ENCODE assay signal across 21 mouse cellular contexts in the genomic region with DNA sequence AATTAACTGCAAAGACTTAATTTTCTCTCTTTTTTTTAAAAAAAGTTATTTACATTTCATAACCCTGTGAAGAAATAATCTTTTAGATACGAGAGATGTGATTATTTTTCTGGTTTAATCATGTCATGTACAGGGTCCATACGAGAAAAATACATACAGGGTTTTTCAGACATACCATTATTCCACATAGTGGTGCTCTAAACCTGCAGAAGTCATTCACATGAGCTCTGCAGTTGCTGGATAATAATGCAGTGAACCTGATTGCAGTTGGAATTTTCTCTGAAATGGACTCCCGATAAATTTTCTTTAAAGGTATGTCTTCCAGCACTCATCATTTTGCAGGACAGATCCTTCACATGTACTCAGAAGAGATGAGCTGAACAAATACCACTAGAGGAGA.
DNase-seq lines count a peak whose midpoint lies in the region; ATAC-seq and TF ChIP-seq lines count a peak whose summit lies in the region.
"Had no signal": no experiment of that assay in that cellular context is flagged by ENCODE, and none has a peak within 500 bp of the region (broad histone marks: within the 10 kb centered on the region; RNA-seq: fewer than 3 reads in every experiment).

No protein-coding gene starts in this region.

- no peak overlapping the region for H3K4me2 ChIP-seq in hindbrain, embryonic 15.5 days
- no peak overlapping the region for H3K4me2 ChIP-seq in hindbrain, embryonic 11.5 days (replicated peaks; ENCODE audit: low read depth, low read length)
- H3K4me2 ChIP-seq: embryonic facial prominence, embryonic 12.5 days; forebrain, embryonic 12.5 days had no signal

- TF ChIP-seq RAD21 in MEL (IDR thresholded peaks at IDR 0.05; ENCODE audit: low read depth, low read length), result peak; percentile 1; the same call in 1 of the 2 replicates

- no peaks in the 10 kb centered on the region for H3K79me2 ChIP-seq in MEL (ENCODE audit: control insufficient read depth, insufficient read depth, low read length, poor library complexity)

- no peak for TF ChIP-seq POLR2A in MEL (IDR thresholded peaks at IDR 0.05; ENCODE audit: control insufficient read depth in 1 of 2, insufficient read depth in 1 of 2, low read depth in 1 of 2, low read length in 2 of 2, poor library complexity in 1 of 2)
- no peak for TF ChIP-seq POLR2A in brain, embryonic 14.5 days (IDR thresholded peaks at IDR 0.05; ENCODE audit: borderline replicate concordance, extremely low read depth, insufficient read depth, insufficient read length, poor library complexity, severe bottlenecking)

- 47% methylated on average over 3 of the region's 3 CpGs for WGBS in hindbrain, embryonic 15.5 days
- 79% methylated on average over 3 of the region's 3 CpGs for WGBS in hindbrain, embryonic 11.5 days

- no peaks in the 10 kb centered on the region for H3K4me1 ChIP-seq in hindbrain, embryonic 15.5 days (replicated peaks)
- H3K4me1 ChIP-seq in hindbrain, embryonic 11.5 days (replicated peaks; ENCODE audit: control insufficient read depth, insufficient read depth, low read length), result no peaks in the 10 kb centered on the region
- H3K4me1 ChIP-seq in MEL (ENCODE audit: control insufficient read depth in 1 of 2, insufficient read depth in 2 of 2, low read length in 2 of 2), result no peaks in the 10 kb centered on the region
- H3K4me1 ChIP-seq: embryonic facial prominence, embryonic 12.5 days; forebrain, embryonic 12.5 days; heart, embryonic 10.5 days had no signal

- no peaks in the 10 kb centered on the region for H3K36me3 ChIP-seq in hindbrain, embryonic 15.5 days
- no peaks in the 10 kb centered on the region for H3K36me3 ChIP-seq in hindbrain, embryonic 11.5 days (ENCODE audit: control insufficient read depth, insufficient read depth, low read length)
- no peaks in the 10 kb centered on the region for H3K36me3 ChIP-seq in MEL (ENCODE audit: control insufficient read depth in 1 of 2, insufficient read depth in 2 of 2, low read length in 2 of 2)
- H3K36me3 ChIP-seq: embryonic facial prominence, embryonic 12.5 days; forebrain, embryonic 12.5 days; heart, embryonic 10.5 days had no signal

- no peak for TF ChIP-seq EP300 in MEL (IDR thresholded peaks at IDR 0.05; ENCODE audit: low read depth in 1 of 2, low read length in 2 of 2)

- peak; percentile 56; the same call in 1 of the 2 replicates for ATAC-seq in hindbrain, embryonic 15.5 days (ENCODE audit: low FRiP score, low read depth)
- ATAC-seq in hindbrain, embryonic 11.5 days (ENCODE audit: low FRiP score), result no peak
- ATAC-seq: inflammation-experienced regulatory T-cells, adult 6 months; intestine, postnatal 0 days had no signal

- H3K9ac ChIP-seq in hindbrain, embryonic 15.5 days, result no peak overlapping the region
- no peak overlapping the region for H3K9ac ChIP-seq in hindbrain, embryonic 11.5 days (ENCODE audit: low read depth, low read length)
- no peak overlapping the region for H3K9ac ChIP-seq in MEL (ENCODE audit: control insufficient read depth, low read depth, low read length, poor library complexity, severe bottlenecking)
- H3K9ac ChIP-seq: embryonic facial prominence, embryonic 12.5 days; forebrain, embryonic 12.5 days had no signal

- no peak overlapping the region for H3K4me3 ChIP-seq in hindbrain, embryonic 15.5 days
- H3K4me3 ChIP-seq in hindbrain, embryonic 11.5 days (ENCODE audit: low read depth, low read length), result no peak overlapping the region
- H3K4me3 ChIP-seq in layer of hippocampus, adult 2 months, result no peak overlapping the region
- no peak overlapping the region for H3K4me3 ChIP-seq in MEL (ENCODE audit: control insufficient read depth in 1 of 2, insufficient read depth in 1 of 2, low read depth in 2 of 2, low read length in 2 of 2)
- H3K4me3 ChIP-seq: embryonic facial prominence, embryonic 12.5 days; forebrain, embryonic 12.5 days; heart, embryonic 10.5 days had no signal

- H3K27me3 ChIP-seq in hindbrain, embryonic 15.5 days, result no peaks in the 10 kb centered on the region
- H3K27me3 ChIP-seq in hindbrain, embryonic 11.5 days (ENCODE audit: control insufficient read depth, insufficient read depth, low read length), result no peaks in the 10 kb centered on the region
- no peaks in the 10 kb centered on the region for H3K27me3 ChIP-seq in MEL (ENCODE audit: control insufficient read depth in 1 of 2, insufficient read depth in 2 of 2, low read length in 2 of 2)
- H3K27me3 ChIP-seq: embryonic facial prominence, embryonic 12.5 days; forebrain, embryonic 12.5 days had no signal

- no peak for DNase-seq in hindbrain, embryonic 11.5 days (ENCODE audit: low spot score)
- no peak for DNase-seq in layer of hippocampus, adult 2 months (ENCODE audit: low spot score in 2 of 2)
- no peak for DNase-seq in layer of hippocampus, postnatal 25 days (ENCODE audit: extremely low spot score in 1 of 2, low spot score in 1 of 2)
- no peak for DNase-seq in MEL (ENCODE audit: low read depth, low spot score)
- DNase-seq in brain, embryonic 14.5 days (ENCODE audit: low read depth), result peak; percentile 70
- DNase-seq in thymus, postnatal 0 days (ENCODE audit: low spot score), result no peak
- DNase-seq: adrenal gland, adult 8-10 months; adrenal gland, postnatal 36 days; cerebellum, adult 11 months; cerebellum, adult 8-10 months; cerebellum, postnatal 14 days; gastrocnemius, postnatal 10 days; heart, adult 18-20 months; heart, postnatal 10 days; heart, postnatal 4 days had no signal

- TF ChIP-seq CTCF in layer of hippocampus, adult 2 months (conservative IDR thresholded peaks at IDR 0.05), result peak; percentile 23; the same call in 1 of the 2 replicates
- no peak for TF ChIP-seq CTCF in MEL (IDR thresholded peaks at IDR 0.05 in 2 of 3, conservative IDR thresholded peaks at IDR 0.05 in 1 of 3; ENCODE audit: control insufficient read depth in 1 of 3, insufficient read depth in 1 of 3, low read depth in 2 of 3, low read length in 3 of 3, poor library complexity in 1 of 3, severe bottlenecking in 1 of 3)
- TF ChIP-seq CTCF in brain, embryonic 14.5 days (IDR thresholded peaks at IDR 0.05; ENCODE audit: borderline replicate concordance, extremely low read depth, insufficient read depth, insufficient read length), result no peak; the same call in 1 of the 2 replicates

- H3K9me3 ChIP-seq in hindbrain, embryonic 15.5 days, result no peaks in the 10 kb centered on the region
- H3K9me3 ChIP-seq in hindbrain, embryonic 11.5 days (ENCODE audit: control insufficient read depth, low read length), result no peaks in the 10 kb centered on the region
- no peaks in the 10 kb centered on the region for H3K9me3 ChIP-seq in MEL (replicated peaks; ENCODE audit: insufficient read depth, low read length)
- H3K9me3 ChIP-seq: embryonic facial prominence, embryonic 12.5 days; forebrain, embryonic 12.5 days; heart, embryonic 10.5 days had no signal

- no peak overlapping the region for H3K27ac ChIP-seq in hindbrain, embryonic 15.5 days (replicated peaks)
- H3K27ac ChIP-seq in hindbrain, embryonic 11.5 days (ENCODE audit: low read depth, low read length), result no peak overlapping the region
- no peak overlapping the region for H3K27ac ChIP-seq in layer of hippocampus, adult 2 months
- H3K27ac ChIP-seq in MEL (ENCODE audit: control insufficient read depth, low read depth, low read length), result no peak overlapping the region
- H3K27ac ChIP-seq: embryonic facial prominence, embryonic 12.5 days; forebrain, embryonic 12.5 days; heart, embryonic 10.5 days had no signal

TF ChIP-seq in MEL, 35 proteins besides CTCF, POLR2A, EP300 and RAD21:
- TF ChIP-seq KAT2A (conservative IDR thresholded peaks at IDR 0.05; ENCODE audit: low read depth, low read length) (no peak), MXI1 (IDR thresholded peaks at IDR 0.05; ENCODE audit: low read depth, low read length) (no peak), CHD2 (IDR thresholded peaks at IDR 0.05; ENCODE audit: low read length) (no peak), MYC (IDR thresholded peaks at IDR 0.05; ENCODE audit: low read depth, low read length) (no peak), TAL1 (IDR thresholded peaks at IDR 0.05; ENCODE audit: low read length) (no peak), NRF1 (IDR thresholded peaks at IDR 0.05; ENCODE audit: insufficient read depth, low read depth, low read length, poor library complexity, severe bottlenecking) (no peak), RCOR1 (IDR thresholded peaks at IDR 0.05; ENCODE audit: low read depth, low read length) (no peak), GABPA (IDR thresholded peaks at IDR 0.05; ENCODE audit: low read depth, low read length) (no peak), MAX (IDR thresholded peaks at IDR 0.05; ENCODE audit: low read length) (no peak), JUND (IDR thresholded peaks at IDR 0.05; ENCODE audit: low read depth, low read length) (no peak), ZNF384 (IDR thresholded peaks at IDR 0.05; ENCODE audit: low read depth, low read length) (no peak), SIN3A (IDR thresholded peaks at IDR 0.05; ENCODE audit: low read length) (no peak), USF2 (IDR thresholded peaks at IDR 0.05; ENCODE audit: borderline replicate concordance in 1 of 2, insufficient read depth in 1 of 2, low read depth in 1 of 2, low read length in 2 of 2) (no peak), BHLHE40 (IDR thresholded peaks at IDR 0.05; ENCODE audit: borderline replicate concordance, low read depth, low read length) (no peak), MAFK (IDR thresholded peaks at IDR 0.05; ENCODE audit: borderline replicate concordance, low read depth, low read length) (no peak), ELF1 (IDR thresholded peaks at IDR 0.05; ENCODE audit: low read depth, low read length) (no peak), MAZ (IDR thresholded peaks at IDR 0.05; ENCODE audit: low read depth, low read length) (no peak)
TF ChIP-seq in MEL: peak in this region for 0.
